Mouse (Mus musculus) cerebellum, adult 9-10 months (tissue): ENCODE results near the gene Zfpm1.

Experiments
- DNase-seq: peaks from one replicate; pipeline ENCODE4 v3.0.0; 2022

Zfpm1 gene

GRCm38 (mm10) chr8:122282035-122282358 lies at the start of gene Zfpm1:
TSS of gene Zfpm1 (plus strand) at chr8:122282141.
- no peak for DNase-seq

GRCm38 (mm10) chr8:122234055-122234454 lies 47.9 kb upstream of the Zfpm1 start:
- DNase-seq, result peak; percentile 48

- DNase-seq, result no peak
Observed at GRCm38 (mm10) chr8:122236521-122236920, 45.4 kb upstream of the Zfpm1 start.

GRCm38 (mm10) chr8:122238225-122238624 lies 43.7 kb upstream of the Zfpm1 start:
- DNase-seq, result no peak

- DNase-seq, result no peak
Observed at GRCm38 (mm10) chr8:122238731-122239130, 43.2 kb upstream of the Zfpm1 start.

GRCm38 (mm10) chr8:122240241-122241026 lies 41.5 kb upstream of the Zfpm1 start:
- no peak for DNase-seq

GRCm38 (mm10) chr8:122243310-122243709 lies 38.6 kb upstream of the Zfpm1 start:
- no peak for DNase-seq

- DNase-seq, result no peak
Observed at GRCm38 (mm10) chr8:122245161-122245560, 36.8 kb upstream of the Zfpm1 start.

- DNase-seq, result no peak
Observed at GRCm38 (mm10) chr8:122246257-122247211, 35.4 kb upstream of the Zfpm1 start.

GRCm38 (mm10) chr8:122251739-122252138 lies 30.2 kb upstream of the Zfpm1 start:
- no peak for DNase-seq

GRCm38 (mm10) chr8:122252366-122252765 lies 29.6 kb upstream of the Zfpm1 start:
- no peak for DNase-seq

- DNase-seq, result peak; percentile 78
Observed at GRCm38 (mm10) chr8:122259351-122259750, 22.6 kb upstream of the Zfpm1 start.

- DNase-seq, result no peak
Observed at GRCm38 (mm10) chr8:122260755-122261154, 21.2 kb upstream of the Zfpm1 start.

GRCm38 (mm10) chr8:122262835-122263234 lies 19.1 kb upstream of the Zfpm1 start:
- peak; percentile 47 for DNase-seq

- DNase-seq, result peak; percentile 90
Observed at GRCm38 (mm10) chr8:122264243-122264642, 17.7 kb upstream of the Zfpm1 start.

GRCm38 (mm10) chr8:122265522-122265921 lies 16.4 kb upstream of the Zfpm1 start:
- DNase-seq, result peak; percentile 20

- DNase-seq, result peak; percentile 46
Observed at GRCm38 (mm10) chr8:122266867-122267266, 15.1 kb upstream of the Zfpm1 start.

GRCm38 (mm10) chr8:122268861-122269260 lies 13.1 kb upstream of the Zfpm1 start:
- DNase-seq, result peak; percentile 43

GRCm38 (mm10) chr8:122269404-122269803 lies 12.5 kb upstream of the Zfpm1 start:
- peak; percentile 86 for DNase-seq

- DNase-seq, result peak; percentile 23
Observed at GRCm38 (mm10) chr8:122270555-122270954, 11.4 kb upstream of the Zfpm1 start.

- DNase-seq, result peak; percentile 84
Observed at GRCm38 (mm10) chr8:122273152-122273551, 8.8 kb upstream of the Zfpm1 start.

GRCm38 (mm10) chr8:122273826-122274225 lies 8.1 kb upstream of the Zfpm1 start:
- DNase-seq, result no peak

GRCm38 (mm10) chr8:122274651-122275391 lies 7.1 kb upstream of the Zfpm1 start:
- no peak for DNase-seq
